Mouse (Mus musculus) embryonic facial prominence, embryonic 12.5 days (tissue): ENCODE data around the gene Cers5. TPM values are rescaled to one million over a fixed set of nuclear protein-coding genes. Genes with fewer than 3 reads are reported as not detected.

ENCODE experiments used
- polyA plus RNA-seq: library from polyadenylated mRNA; unstranded; fragments of >200 nt; fragmentation: Nextera tagmentation; extraction: Ambion mirVana; gene quantifications from 2 replicates; pipeline ENCODE4 v1.2.1, GENCODE M21; 2016

Gene Cers5
- polyA plus RNA-seq, 1 experiment from 2014 or later, result 70.1 TPM

Other genes with a start within 250 kb of the Cers5 start
- gene Faim2, start 244.7 kb downstream of the Cers5 start, polyA plus RNA-seq, result 0.36 and 1.0 TPM in 2 replicates
- gene Aqp2, start 193.8 kb downstream of the Cers5 start, polyA plus RNA-seq, result not detected in 2 replicates
- 0.33 TPM in 1 of 2 replicates, not detected in the other for gene Aqp5, start 182.1 kb downstream of the Cers5 start, polyA plus RNA-seq
- gene Aqp6, start 171.5 kb downstream of the Cers5 start, polyA plus RNA-seq, result 0.08 TPM in 1 of 2 replicates, not detected in the other
- 136 and 149 TPM in 2 replicates for gene Racgap1, start 121.2 kb downstream of the Cers5 start, polyA plus RNA-seq
- 6.2 and 6.7 TPM in 2 replicates for gene Asic1, start 102.5 kb downstream of the Cers5 start, polyA plus RNA-seq
- 67.4 and 80.2 TPM in 2 replicates for gene Smarcd1, start 70.8 kb downstream of the Cers5 start, polyA plus RNA-seq
- not detected in 2 replicates for gene Gm17349, start 67.4 kb downstream of the Cers5 start, polyA plus RNA-seq
- 0.34 and 0.54 TPM in 2 replicates for gene Gpd1, start 55.4 kb downstream of the Cers5 start, polyA plus RNA-seq
- gene Cox14, start 47.3 kb downstream of the Cers5 start, polyA plus RNA-seq, result 148 and 161 TPM in 2 replicates
- gene Lima1, start 102.6 kb upstream of the Cers5 start, polyA plus RNA-seq, result 86.5 and 92.7 TPM in 2 replicates
- gene Fam186a, start 194.2 kb upstream of the Cers5 start, polyA plus RNA-seq, result not detected in 2 replicates
- gene Larp4, start 197.2 kb upstream of the Cers5 start, polyA plus RNA-seq, result 29.9 and 31.0 TPM in 2 replicates